Mouse (Mus musculus): ENCODE measurements around the gene Mrm2. TPM values are rescaled to one million over a fixed set of nuclear protein-coding genes. Genes with fewer than 3 reads are reported as not detected.

The Mrm2 gene
- polyA plus RNA-seq (2012; ENCODE audit: low replicate concordance), result 6.4 and 9.1 TPM in 2 replicates

GRCm38 (mm10) chr5:140331615-140332512 lies at the start of gene Mrm2:
Mrm2 (minus strand) TSS chr5:140331898.

GRCm38 (mm10) chr5:140321042-140321755 lies 10.5 kb downstream of the Mrm2 start, which contains the start of the genes Mad1l1 and Nudt1:
Mad1l1 (minus strand) TSS chr5:140321552.
Nudt1 (plus strand) TSS chr5:140321656.

Other genes with a start within 250 kb of the Mrm2 start
- 6.2 and 9.6 TPM in 2 replicates for gene Mad1l1, start 10.3 kb downstream of the Mrm2 start, polyA plus RNA-seq (2012; ENCODE audit: low replicate concordance)
- gene Nudt1, start 10.2 kb downstream of the Mrm2 start, polyA plus RNA-seq (2012; ENCODE audit: low replicate concordance), result 3.0 and 6.6 TPM in 2 replicates
- gene Snx8, start 57.4 kb upstream of the Mrm2 start, polyA plus RNA-seq (2012; ENCODE audit: low replicate concordance), result 70.0 and 96.7 TPM in 2 replicates
- 52.1 and 56.7 TPM in 2 replicates for gene Eif3b, start 87.4 kb upstream of the Mrm2 start, polyA plus RNA-seq (2012; ENCODE audit: low replicate concordance)
- 0.04 and 0.10 TPM in 2 replicates for gene Gm4869, start 113.7 kb upstream of the Mrm2 start, polyA plus RNA-seq (2012; ENCODE audit: low replicate concordance)
- 71.4 and 91.5 TPM in 2 replicates for gene Chst12, start 173.7 kb upstream of the Mrm2 start, polyA plus RNA-seq (2012; ENCODE audit: low replicate concordance)
- gene Grifin, start 233.2 kb upstream of the Mrm2 start, polyA plus RNA-seq (2012; ENCODE audit: low replicate concordance), result 0.29 and 1.8 TPM in 2 replicates